Mouse (Mus musculus): Measurements from ENCODE around the gene Vmn1r132.
"Not testable (repeated sequence)": the region's sequence is repeated elsewhere in the genome, so short reads cannot be mapped to it uniquely, and the experiment has no call there.

Vmn1r132 gene

GRCm38 (mm10) chr7:21613792-21614191, at the start of gene Vmn1r132:
Gene Vmn1r132, plus strand, starts transcription at chr7:21614092.
- not testable (repeated sequence) for DNase-seq
